Mouse (Mus musculus) urinary bladder, postnatal 4 days (tissue): ENCODE measurements around the gene Gm20517.

Experiments used
- DNase-seq, 2 experiments: peaks; one replicate each; pipeline ENCODE4 v3.0.0; 2021 to 2022; ENCODE audit warnings: low spot score in 2 of 2

Gene Gm20517

DNA sequence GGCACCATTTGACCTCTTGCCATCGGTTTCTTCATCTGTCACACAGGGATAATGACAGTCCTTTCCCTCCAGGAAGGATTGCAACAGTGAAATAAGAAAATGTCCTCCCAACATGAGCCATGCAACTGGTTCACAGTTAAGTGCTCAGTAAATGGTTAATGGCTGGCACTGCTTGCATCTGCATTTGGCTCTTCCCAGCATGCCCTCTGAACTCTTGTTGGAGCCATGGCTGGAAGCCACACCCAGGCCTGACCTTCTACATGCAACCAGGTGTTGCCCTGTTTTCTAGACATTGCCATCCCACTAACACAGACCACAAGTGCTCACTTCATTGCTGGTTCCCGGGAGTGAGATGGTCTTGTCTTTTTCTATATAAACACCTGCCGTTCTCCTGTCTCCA is 96.6 kb downstream of the Gm20517 start:
- DNase-seq, result no peak

GRCm38 (mm10) chr17:47708972-47709371 is 97.6 kb downstream of the Gm20517 start:
- DNase-seq, result no peak

DNA sequence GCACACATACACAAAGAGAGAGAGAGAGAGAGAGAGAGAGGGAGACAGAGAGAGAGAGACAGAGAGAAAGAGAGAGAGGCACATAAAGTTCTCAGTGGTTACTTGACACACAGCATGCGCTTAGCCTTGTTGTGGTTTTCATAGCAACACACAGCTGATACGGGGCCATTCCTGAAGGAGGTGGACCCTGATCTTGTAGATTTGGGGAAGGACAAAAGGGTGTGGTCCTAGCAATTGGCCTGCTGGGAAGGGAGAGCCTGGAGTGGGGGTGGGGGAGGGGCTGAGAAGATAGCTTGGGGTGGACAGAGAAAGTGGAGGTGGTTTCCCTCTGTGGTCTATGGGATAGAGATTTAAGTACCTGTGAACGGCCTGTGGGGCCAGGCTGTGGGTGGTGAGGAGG is 98.6 kb downstream of the Gm20517 start:
- DNase-seq, result no peak

DNA sequence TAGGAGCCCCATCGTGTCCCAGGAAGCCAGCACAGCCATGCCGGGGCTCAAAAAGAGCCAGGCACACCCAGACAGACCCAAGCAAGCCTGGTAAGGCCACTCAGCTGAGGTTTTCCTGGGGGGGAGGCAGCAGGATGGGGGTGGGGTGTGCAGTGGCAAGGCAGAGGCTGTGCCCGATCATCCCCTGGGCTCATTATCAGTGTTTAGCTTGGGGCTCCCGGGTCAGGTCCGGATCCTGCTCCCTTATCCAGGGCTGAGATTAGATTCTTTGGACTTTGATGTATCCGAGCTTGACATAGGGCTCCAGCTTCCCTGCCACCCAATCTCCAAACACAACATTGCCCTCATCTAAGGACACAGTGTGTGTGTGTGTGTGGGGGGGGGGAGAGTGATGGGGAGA is 100.5 kb downstream of the Gm20517 start:
- no peak for DNase-seq

GRCm38 (mm10) chr17:47712889-47713571 is 101.6 kb downstream of the Gm20517 start:
- DNase-seq, result no peak

- DNase-seq, result no peak
Measured at GRCm38 (mm10) chr17:47715037-47715436, 103.6 kb downstream of the Gm20517 start.

GRCm38 (mm10) chr17:47721183-47721582 is 109.8 kb downstream of the Gm20517 start:
- no peak for DNase-seq

- no peak for DNase-seq
Measured at GRCm38 (mm10) chr17:47726566-47726965, 115.2 kb downstream of the Gm20517 start, which contains the start of gene Pgc. Pgc (plus strand) TSS chr17:47726842.

DNA sequence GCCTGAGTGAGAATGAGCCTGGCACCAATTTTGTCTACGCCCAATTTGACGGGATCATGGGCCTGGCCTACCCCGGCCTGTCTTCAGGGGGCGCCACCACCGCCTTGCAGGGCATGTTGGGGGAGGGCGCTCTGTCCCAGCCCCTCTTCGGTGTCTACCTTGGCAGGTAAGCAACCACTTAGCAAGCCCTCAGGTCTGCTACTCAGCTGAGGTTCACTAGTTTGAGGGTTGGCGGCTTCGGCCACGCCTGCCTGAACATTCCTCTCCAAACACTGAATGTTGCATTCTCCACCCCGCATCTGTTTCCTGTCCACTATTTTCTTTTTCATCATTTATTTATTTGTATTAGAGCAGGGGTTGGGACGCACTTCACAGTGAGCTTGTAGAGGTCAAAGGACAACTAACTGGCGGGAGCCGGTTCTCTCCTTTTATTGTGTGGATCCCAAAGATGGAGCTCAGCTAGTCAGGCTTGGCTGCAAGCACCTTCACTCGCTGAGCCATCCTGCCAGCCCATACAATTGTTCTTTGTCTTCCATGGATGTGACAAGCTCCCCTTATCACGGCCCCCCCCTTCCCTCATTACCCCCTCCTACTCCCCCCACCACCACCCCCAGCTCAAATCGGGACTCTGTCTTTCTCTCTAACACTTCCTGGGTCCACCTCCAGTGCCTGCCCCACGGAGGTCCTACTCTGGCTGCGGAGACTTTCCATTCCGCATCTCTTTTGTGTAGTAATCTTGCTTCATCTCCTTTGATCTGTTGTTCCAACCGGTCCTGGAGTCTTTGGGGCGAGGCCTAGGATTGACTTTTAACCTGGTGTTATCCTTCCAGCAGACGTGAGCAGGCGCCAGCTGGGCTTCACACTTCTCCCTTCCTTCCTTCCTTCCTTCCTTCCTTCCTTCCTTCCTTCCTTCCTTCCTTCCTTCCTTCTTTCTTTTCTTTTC is 119.5 kb downstream of the Gm20517 start:
- no peak for DNase-seq
